Mouse (Mus musculus) subcutaneous adipose tissue, adult 2 months (tissue): ENCODE data around the gene Lrriq4. TPM values are rescaled to one million over a fixed set of nuclear protein-coding genes. Genes with fewer than 3 reads are reported as not detected.

Experiments used
- polyA plus RNA-seq: library from polyadenylated mRNA; depleted of rRNA; stranded (reverse); fragments of >200 nt; gene quantifications from 2 replicates; pipeline ENCODE4 v1.2.3, GENCODE M21; 2012; ENCODE audit warnings: low replicate concordance; rRNA removed

Gene Lrriq4
- not detected in 2 replicates for polyA plus RNA-seq

DNA sequence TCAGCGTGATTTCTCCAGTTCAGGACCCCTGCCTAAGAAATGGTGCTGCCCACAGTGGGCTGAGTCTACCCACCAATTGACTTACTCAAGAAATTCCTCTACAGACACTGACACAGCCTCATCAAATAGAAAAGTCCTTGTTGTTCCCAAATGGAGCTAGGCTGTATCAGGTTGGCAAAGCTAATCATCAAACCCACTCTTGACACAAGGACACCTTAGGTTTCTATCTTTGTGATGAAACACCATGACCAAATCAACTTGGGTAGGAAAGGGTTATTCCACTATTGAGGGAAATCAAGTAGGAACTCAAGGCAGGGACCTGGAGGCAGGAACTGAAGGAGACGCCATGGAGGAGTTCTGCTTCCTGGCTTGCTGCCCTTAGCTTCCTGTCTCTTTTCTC is at the start of gene Lrriq4:
Lrriq4 (plus strand) TSS at position 301 of the 400 bp plus-strand sequence.

GRCm38 (mm10) chr3:30599711-30600545 is 44.4 kb upstream of the Lrriq4 start, which contains the start of gene Actrt3:
TSS of gene Actrt3 (minus strand) at chr3:30599939.

DNA sequence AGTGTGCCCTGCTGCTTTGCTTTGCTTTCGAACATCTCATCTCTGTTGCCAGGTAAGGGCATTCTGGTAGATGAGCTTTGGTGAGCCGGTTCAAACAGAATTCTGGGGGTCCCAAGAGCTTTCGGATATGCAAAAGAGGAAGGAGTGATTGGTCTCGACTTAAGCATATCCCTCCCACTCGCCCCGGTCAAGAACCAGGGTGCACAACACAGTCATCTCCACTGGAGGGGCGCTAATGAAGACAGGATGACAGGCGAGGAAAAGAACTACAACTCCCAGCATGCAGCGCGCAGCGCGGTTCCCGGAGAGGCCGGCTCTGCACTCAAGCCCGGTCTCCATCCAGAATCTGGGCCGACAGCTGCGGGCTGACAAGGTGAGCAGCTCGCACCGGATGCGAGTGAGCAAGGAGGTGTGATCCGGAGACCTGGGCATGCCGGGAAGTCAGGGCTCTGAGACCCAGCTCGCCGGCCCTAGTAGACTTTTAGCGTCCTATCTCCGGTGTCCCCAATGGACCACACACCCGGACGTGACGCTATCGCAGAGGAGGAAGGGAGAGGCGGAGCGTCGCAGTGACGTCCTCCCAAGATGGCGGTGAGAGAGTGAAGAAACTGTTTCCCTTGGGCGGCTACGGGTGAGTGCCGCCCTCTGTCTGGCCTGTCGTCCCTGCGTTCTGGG is 42.1 kb upstream of the Lrriq4 start, which contains the start of gene Mynn:
Mynn (plus strand) TSS at position 1 of the 675 bp plus-strand sequence.

GRCm38 (mm10) chr3:30647440-30648090 is 3.3 kb downstream of the Lrriq4 start, which contains the start of gene Lrrc34:
TSS of gene Lrrc34 (minus strand) at chr3:30647869.

GRCm38 (mm10) chr3:30699711-30700505 is 55.6 kb downstream of the Lrriq4 start, which contains the start of gene Lrrc31:
TSS of gene Lrrc31 (minus strand) at chr3:30699843.

Other genes with a start within 250 kb of the Lrriq4 start
- 9.3 and 28.9 TPM in 2 replicates for gene Mecom, start 96.5 kb upstream of the Lrriq4 start, polyA plus RNA-seq
- not detected in 2 replicates for gene Actrt3, start 44.6 kb upstream of the Lrriq4 start, polyA plus RNA-seq
- gene Mynn, start 42.4 kb upstream of the Lrriq4 start, polyA plus RNA-seq = 5.6 and 13.6 TPM in 2 replicates
- gene Lrrc34, start 3.4 kb downstream of the Lrriq4 start, polyA plus RNA-seq = 0.14 TPM in 1 of 2 replicates, not detected in the other
- gene Lrrc31, start 55.3 kb downstream of the Lrriq4 start, polyA plus RNA-seq = 14.7 TPM in 1 of 2 replicates, not detected in the other
- not detected in 2 replicates for gene Samd7, start 101.8 kb downstream of the Lrriq4 start, polyA plus RNA-seq
- gene Sec62, start 148.4 kb downstream of the Lrriq4 start, polyA plus RNA-seq = 20.2 and 20.5 TPM in 2 replicates
- gene Gpr160, start 211.4 kb downstream of the Lrriq4 start, polyA plus RNA-seq = 12.2 and 36.8 TPM in 2 replicates